Mouse (Mus musculus) stomach, embryonic 16.5 days (tissue): Measurements from ENCODE around the gene Trdmt1. TPM values are rescaled to one million over a fixed set of nuclear protein-coding genes. Genes with fewer than 3 reads are reported as not detected.
"Not testable (repeated sequence)": the region's sequence is repeated elsewhere in the genome, so short reads cannot be mapped to it uniquely, and the experiment has no call there.

ENCODE experiments used
- ATAC-seq: fragments of 200-750 bp; cut with Nextera tagmentation; 2 replicates; pipeline ENCODE4 v1.8.0; 2017; ENCODE audit warnings: moderate number of reproducible peaks, moderate TSS enrichment; ENCODE audit not compliant: insufficient read depth, low FRiP score
- H3K27ac ChIP-seq: fragments of 300-500 bp; sonication (generic); 2 replicates; pipeline ENCODE4 v1.5.1; 2014; ENCODE audit warnings: low read length
- H3K27me3 ChIP-seq: fragments of 300-500 bp; sonication (generic); 2 replicates; pipeline ENCODE4 v1.6.1; 2014; ENCODE audit warnings: low read length, control low read depth, mixed read lengths; ENCODE audit not compliant: control insufficient read depth, insufficient read depth
- H3K36me3 ChIP-seq: fragments of 300-500 bp; sonication (generic); 2 replicates; pipeline ENCODE4 v1.6.1; 2014; ENCODE audit warnings: low read length; ENCODE audit not compliant: control insufficient read depth, insufficient read depth
- H3K4me1 ChIP-seq: fragments of 300-500 bp; sonication (generic); 2 replicates; pipeline ENCODE4 v1.6.1; 2014; ENCODE audit warnings: low read length, control low read depth, mixed read lengths; ENCODE audit not compliant: control insufficient read depth, insufficient read depth
- H3K4me2 ChIP-seq: fragments of 300-500 bp; sonication (generic); 2 replicates; pipeline ENCODE4 v1.6.1; 2014; ENCODE audit warnings: low read depth, low read length, mixed read lengths
- H3K4me3 ChIP-seq: fragments of 300-500 bp; sonication (generic); replicated peaks from 2 replicates; pipeline ENCODE4 v1.5.1; 2014; ENCODE audit warnings: mild to moderate bottlenecking, low read length
- H3K9ac ChIP-seq: fragments of 300-500 bp; sonication (generic); 2 replicates; pipeline ENCODE4 v1.6.1; 2014; ENCODE audit warnings: low read length
- H3K9me3 ChIP-seq: fragments of 300-500 bp; sonication (generic); replicated peaks from 2 replicates; pipeline ENCODE4 v1.6.1; 2016; ENCODE audit warnings: low read length, control low read depth; ENCODE audit not compliant: control insufficient read depth
- WGBS: fragments of 180-500 bp; shearing (Covaris S2); extraction: QIAGEN DNeasy Blood & Tissue Kit; methylation state at CpG from one replicate; pipeline ENCODE4 v1.1.7; 2014; 5-methylcytosine and 5-hydroxymethylcytosine counted together
- polyA plus RNA-seq: library from polyadenylated mRNA; unstranded; fragments of >200 nt; fragmentation: Nextera tagmentation; extraction: Ambion mirVana; gene quantifications from 2 replicates; pipeline ENCODE4 v1.2.1, GENCODE M21; 2015

The Trdmt1 gene
- polyA plus RNA-seq, result 8.0 and 8.4 TPM in 2 replicates

DNA sequence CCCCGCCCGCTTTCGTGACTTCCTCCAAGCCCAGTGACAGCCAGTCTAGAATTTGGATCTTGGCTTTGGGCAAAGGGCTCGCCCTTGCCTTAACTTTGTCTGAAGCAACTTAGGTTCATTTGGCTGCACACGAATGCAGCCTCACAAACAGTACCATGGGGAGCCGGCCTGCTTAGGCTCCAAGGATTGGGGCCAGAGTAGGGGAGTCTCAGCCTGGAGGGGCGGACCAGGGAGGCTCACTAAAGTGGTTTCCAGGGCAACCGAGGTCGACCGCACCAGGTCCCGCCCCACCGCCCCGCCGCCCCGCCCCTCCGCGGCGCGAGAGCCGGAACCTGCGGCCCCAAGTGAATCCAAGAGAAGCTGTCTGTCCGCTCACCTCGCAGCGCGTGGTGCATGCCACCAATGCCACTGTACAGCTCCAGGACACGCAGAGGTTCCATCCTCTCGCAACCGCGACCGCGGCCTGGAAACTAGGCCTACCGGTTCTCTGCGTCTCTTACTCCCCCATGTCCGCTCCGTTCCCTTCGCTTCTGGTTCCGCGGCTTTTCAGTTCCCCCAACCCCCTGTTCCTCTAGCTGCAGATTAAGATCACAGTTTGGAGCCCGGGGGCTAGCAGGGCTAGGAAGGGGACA is at the start of gene Trdmt1:
TSS of gene Trdmt1 (minus strand) at position 476 of the 632 bp plus-strand sequence.
- Histone ChIP-seq H3K9ac (peak within 1 kb of the TSS; percentile 91), H3K9me3 (no peaks in the 10 kb centered on the region), H3K27me3 (no peaks in the 10 kb centered on the region), H3K36me3 (no peaks in the 10 kb centered on the region), H3K27ac (peak within 1 kb of the TSS; percentile 98), H3K4me1 (0 out of 2 replicates have a peak, but pooled peaks cover 2% of the 10 kb centered on the region), H3K4me3 (peak within 1 kb of the TSS; percentile 77), H3K4me2 (peak within 1 kb of the TSS; percentile 61)
- WGBS, result under 1% methylated on average over 39 of the region's 39 CpGs
- ATAC-seq, result peak; percentile 99

- Histone ChIP-seq H3K27me3 (no peaks in the 10 kb centered on the region), H3K9me3 (no peaks in the 10 kb centered on the region), H3K9ac (no peak overlapping the region), H3K4me2 (no peak overlapping the region), H3K36me3 (no peaks in the 10 kb centered on the region), H3K4me1 (no peaks in the 10 kb centered on the region), H3K4me3 (no peak overlapping the region), H3K27ac (no peak overlapping the region)
- WGBS, result 66% methylated on average over 4 of the region's 4 CpGs
- no peak for ATAC-seq
Measured at GRCm38 (mm10) chr2:13593328-13593727, 48.9 kb upstream of the Trdmt1 start.

- not testable (repeated sequence) for H3K9me3 ChIP-seq, H3K27me3 ChIP-seq, ATAC-seq, H3K4me2 ChIP-seq, H3K4me3 ChIP-seq, H3K27ac ChIP-seq, H3K4me1 ChIP-seq, H3K9ac ChIP-seq
- H3K36me3 ChIP-seq, result peaks cover 17% of the 10 kb centered on the region
Measured at GRCm38 (mm10) chr2:13583746-13584145, 39.3 kb upstream of the Trdmt1 start.

DNA sequence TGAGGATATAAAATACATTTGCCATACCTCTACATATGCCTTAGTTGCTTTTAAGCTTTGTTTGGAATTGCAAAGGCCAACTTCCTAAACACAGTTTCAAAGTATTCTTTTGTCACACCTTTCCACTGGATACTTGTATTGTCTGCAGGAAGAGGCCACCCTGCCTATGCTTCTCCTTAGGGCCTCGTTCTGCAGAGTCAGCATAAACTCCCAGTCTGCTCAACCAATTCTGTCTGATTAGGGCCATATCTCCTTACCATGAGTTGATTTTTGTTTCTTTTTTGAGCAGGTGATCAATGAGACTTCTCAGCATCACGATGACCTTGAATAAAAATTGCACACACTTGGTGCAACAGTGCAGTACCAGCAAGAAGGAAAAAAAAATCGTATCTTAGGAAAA is 37.7 kb upstream of the Trdmt1 start:
- H3K27ac ChIP-seq, result no peak overlapping the region
- WGBS, result 85% methylated on average over 3 of the region's 3 CpGs
- peaks cover 25% of the 10 kb centered on the region for H3K36me3 ChIP-seq
- no peak overlapping the region for H3K4me3 ChIP-seq
- H3K4me2 ChIP-seq, result no peak overlapping the region
- no peaks in the 10 kb centered on the region for H3K9me3 ChIP-seq
- no peaks in the 10 kb centered on the region for H3K27me3 ChIP-seq
- H3K4me1 ChIP-seq, result no peaks in the 10 kb centered on the region
- H3K9ac ChIP-seq, result no peak overlapping the region
- no peak for ATAC-seq

- no peak overlapping the region for H3K27ac ChIP-seq
- 0 out of 2 replicates have a peak, but pooled peaks cover 8% of the 10 kb centered on the region for H3K4me1 ChIP-seq
- ATAC-seq, result no peak
- no peaks in the 10 kb centered on the region for H3K9me3 ChIP-seq
- no peaks in the 10 kb centered on the region for H3K27me3 ChIP-seq
- 66% methylated on average over 11 of the region's 11 CpGs for WGBS
- H3K4me2 ChIP-seq, result no peak overlapping the region
- no peak overlapping the region for H3K9ac ChIP-seq
- H3K4me3 ChIP-seq, result no peak overlapping the region
- H3K36me3 ChIP-seq, result peaks cover 26% of the 10 kb centered on the region
Measured at GRCm38 (mm10) chr2:13579991-13580390, 35.5 kb upstream of the Trdmt1 start.

- no peak for ATAC-seq
- Histone ChIP-seq H3K4me1 (0 out of 2 replicates have a peak, but pooled peaks cover 13% of the 10 kb centered on the region), H3K27ac (no peak overlapping the region), H3K9ac (no peak overlapping the region), H3K9me3 (no peaks in the 10 kb centered on the region), H3K27me3 (no peaks in the 10 kb centered on the region), H3K36me3 (peaks cover 26% of the 10 kb centered on the region), H3K4me3 (no peak overlapping the region), H3K4me2 (no peak overlapping the region)
- 87% methylated on average over 8 of the region's 8 CpGs for WGBS
Measured at GRCm38 (mm10) chr2:13579315-13579714, 34.8 kb upstream of the Trdmt1 start.

DNA sequence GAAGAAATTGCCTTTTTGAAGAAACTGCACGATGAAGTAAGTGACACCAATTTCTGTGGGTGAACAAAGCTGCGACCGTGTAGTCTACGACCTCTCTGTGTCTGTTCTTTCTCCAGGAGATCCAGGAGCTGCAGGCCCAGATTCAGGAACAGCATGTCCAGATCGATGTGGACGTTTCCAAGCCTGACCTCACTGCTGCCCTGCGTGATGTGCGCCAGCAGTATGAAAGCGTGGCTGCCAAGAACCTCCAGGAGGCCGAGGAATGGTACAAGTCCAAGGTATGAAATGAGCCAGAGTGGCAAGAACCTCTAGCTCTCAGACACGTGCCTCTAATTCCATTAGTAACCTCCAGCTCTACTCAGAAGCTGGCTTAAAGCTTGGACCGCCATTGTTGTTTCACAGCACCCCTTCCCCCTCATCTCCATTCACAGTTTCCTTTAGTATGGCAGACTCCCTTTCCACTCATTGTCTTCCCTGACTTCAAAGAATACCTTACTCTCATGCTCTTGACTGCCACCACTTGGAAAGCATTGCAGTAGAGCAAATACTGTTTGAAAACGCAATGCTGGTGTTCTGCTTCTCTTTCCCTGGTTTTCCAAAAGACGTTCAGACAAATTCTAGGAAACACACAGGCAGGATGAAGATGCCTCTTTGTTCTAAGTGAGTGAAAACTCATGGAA is 34.1 kb upstream of the Trdmt1 start:
- no peak for ATAC-seq
- peaks cover 26% of the 10 kb centered on the region for H3K36me3 ChIP-seq
- H3K27me3 ChIP-seq, result no peaks in the 10 kb centered on the region
- H3K9me3 ChIP-seq, result no peaks in the 10 kb centered on the region
- 82% methylated on average over 14 of the region's 14 CpGs for WGBS
- H3K4me3 ChIP-seq, result no peak overlapping the region
- H3K27ac ChIP-seq, result no peak overlapping the region
- H3K4me2 ChIP-seq, result no peak overlapping the region
- no peak overlapping the region for H3K9ac ChIP-seq
- 0 out of 2 replicates have a peak, but pooled peaks cover 15% of the 10 kb centered on the region for H3K4me1 ChIP-seq

- H3K4me3 ChIP-seq, result no peak overlapping the region
Measured at GRCm38 (mm10) chr2:13577399-13577798, 32.9 kb upstream of the Trdmt1 start.

DNA sequence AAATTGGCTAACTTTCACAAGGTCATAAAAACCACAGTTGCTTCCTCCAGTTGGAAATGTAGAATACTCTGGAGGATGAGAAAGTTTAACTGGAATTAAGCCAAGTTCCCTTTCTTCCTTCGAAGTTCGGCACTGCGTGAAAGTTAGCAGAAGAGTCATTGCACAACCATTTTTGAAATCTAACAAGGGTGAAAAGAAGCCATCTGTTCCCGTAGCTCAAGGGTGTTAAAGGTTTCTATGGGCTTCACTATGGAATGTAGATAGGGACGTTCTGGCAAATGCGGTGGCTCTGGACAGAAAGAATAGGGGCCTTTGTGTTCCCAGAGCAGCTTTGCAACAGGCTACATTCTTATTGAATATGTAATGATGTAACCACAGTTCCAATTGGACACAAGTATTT is 31.5 kb upstream of the Trdmt1 start:
- Histone ChIP-seq H3K9ac (peak overlapping the region; percentile 92), H3K4me2 (peak overlapping the region; percentile 57), H3K4me3 (peak overlapping the region; percentile 74), H3K27ac (0 out of 2 replicates have a peak overlapping the region, but pooled peaks have one; percentile 99), H3K27me3 (no peaks in the 10 kb centered on the region; the same call in 1 of the 2 replicates), H3K36me3 (peaks cover 19% of the 10 kb centered on the region), H3K9me3 (no peaks in the 10 kb centered on the region), H3K4me1 (peaks cover 27% of the 10 kb centered on the region)
- 22% methylated on average over 6 of the region's 6 CpGs for WGBS
- ATAC-seq, result no peak

More at GRCm38 (mm10) chr2:13577399-13577798, 32.9 kb upstream of the Trdmt1 start:
- H3K4me1 ChIP-seq, result peaks cover 22% of the 10 kb centered on the region; the same call in 1 of the 2 replicates
- H3K9me3 ChIP-seq, result no peaks in the 10 kb centered on the region
- no peaks in the 10 kb centered on the region; the same call in 1 of the 2 replicates for H3K27me3 ChIP-seq
- 88% methylated on average over 1 of the region's 1 CpGs for WGBS
- peaks cover 26% of the 10 kb centered on the region for H3K36me3 ChIP-seq
- no peak overlapping the region for H3K27ac ChIP-seq
- no peak for ATAC-seq
- H3K4me2 ChIP-seq, result peak overlapping the region; percentile 11; the same call in 1 of the 2 replicates
- no peak overlapping the region for H3K9ac ChIP-seq
